Mouse (Mus musculus) C2C12 (cell line): ENCODE measurements at regions not wholly inside any gene's neighbourhood (a gene's known extent, or its start where the extent isn't known, plus 50 kb on each side); places are given as distances from the start of the nearest gene placed in this dataset.
A peak's percentile ranks its signal among the peaks of the same experiment; 100 is the strongest.

ENCODE experiments used
- H3K27me3 ChIP-seq: one replicate; pipeline ENCODE4 v1.6.1; 2011; ENCODE audit not compliant: control insufficient read depth, insufficient read depth, insufficient read length
- H3K36me3 ChIP-seq: one replicate; pipeline ENCODE4 v1.6.1; 2011; ENCODE audit not compliant: control insufficient read depth, insufficient read depth
- H3K4me3 ChIP-seq: one replicate; pipeline ENCODE4 v1.5.1; 2011; ENCODE audit warnings: mild to moderate bottlenecking, control low read depth; ENCODE audit not compliant: poor library complexity, insufficient read depth, severe bottlenecking
- H3K79me2 ChIP-seq: one replicate; pipeline ENCODE4 v1.6.1; 2011; ENCODE audit not compliant: control insufficient read depth, insufficient read depth
- H3K79me3 ChIP-seq: one replicate; pipeline ENCODE4 v1.6.1; 2011; ENCODE audit warnings: low read depth, control low read depth
- H3ac ChIP-seq: one replicate; pipeline ENCODE3; 2011; ENCODE audit warnings: low read depth; ENCODE audit not compliant: control insufficient read depth, insufficient read length
- CEBPB ChIP-seq: IDR thresholded peaks from one replicate; pipeline ENCODE4 v1.6.1; 2011; ENCODE audit warnings: low read depth, mild to moderate bottlenecking, control low read depth, moderate library complexity
- CTCF ChIP-seq: IDR thresholded peaks from one replicate; pipeline ENCODE4 v1.5.1; 2011; ENCODE audit not compliant: control insufficient read depth, insufficient read depth, insufficient read length
- FOSL1 ChIP-seq: IDR thresholded peaks from one replicate; pipeline ENCODE4 v1.8.0; 2011; ENCODE audit warnings: mild to moderate bottlenecking, low read length; ENCODE audit not compliant: poor library complexity, insufficient read depth, severe bottlenecking
- MAX ChIP-seq: IDR thresholded peaks from one replicate; pipeline ENCODE4 v1.6.1; 2011; ENCODE audit warnings: mild to moderate bottlenecking, control low read depth
- MYOD1 ChIP-seq: IDR thresholded peaks from one replicate; pipeline ENCODE4 v1.6.1; 2011; ENCODE audit warnings: low read depth; ENCODE audit not compliant: control insufficient read depth, insufficient read length
- MYOG ChIP-seq: IDR thresholded peaks from one replicate; pipeline ENCODE4 v1.6.1; 2011; ENCODE audit not compliant: control insufficient read depth, insufficient read length; ENCODE audit errors: extremely low read depth
- USF1 ChIP-seq: IDR thresholded peaks from one replicate; pipeline ENCODE4 v1.6.1; 2011; ENCODE audit warnings: low read depth, mild to moderate bottlenecking, control low read depth, moderate library complexity

GRCm38 (mm10) chr16:78211687-78212086 is 89.6 kb upstream of the Cxadr start:
- Histone ChIP-seq H3K27me3 (no peaks in the 10 kb centered on the region), H3K79me2 (no peaks in the 10 kb centered on the region), H3K79me3 (no peaks in the 10 kb centered on the region), H3K36me3 (no peaks in the 10 kb centered on the region), H3K4me3 (no peak overlapping the region), H3ac (no peak overlapping the region)
- TF ChIP-seq FOSL1: no peak
- TF ChIP-seq MYOD1: no peak
- TF ChIP-seq MYOG: no peak
- no peak for TF ChIP-seq CEBPB
- no peak for TF ChIP-seq MAX
- no peak for TF ChIP-seq USF1
- TF ChIP-seq CTCF: no peak

GRCm38 (mm10) chr16:78208321-78208720 is 93.0 kb upstream of the Cxadr start:
- Histone ChIP-seq H3K27me3 (no peaks in the 10 kb centered on the region), H3K36me3 (no peaks in the 10 kb centered on the region), H3K4me3 (no peak overlapping the region), H3ac (no peak overlapping the region), H3K79me3 (no peaks in the 10 kb centered on the region), H3K79me2 (no peaks in the 10 kb centered on the region)
- TF ChIP-seq MAX (no peak), MYOG (no peak), CEBPB (no peak), CTCF (no peak), USF1 (no peak), FOSL1 (no peak), MYOD1 (no peak)

GRCm38 (mm10) chr16:78204332-78204731 is 97.0 kb upstream of the Cxadr start:
- no peak overlapping the region for H3ac ChIP-seq
- TF ChIP-seq USF1 (no peak), MYOD1 (no peak), MAX (no peak), CEBPB (no peak), FOSL1 (no peak), CTCF (no peak), MYOG (no peak)

GRCm38 (mm10) chr16:78200044-78200830 is 101.1 kb upstream of the Cxadr start:
- Histone ChIP-seq H3ac (no peak overlapping the region), H3K79me3 (no peaks in the 10 kb centered on the region), H3K4me3 (no peak overlapping the region), H3K79me2 (no peaks in the 10 kb centered on the region), H3K36me3 (no peaks in the 10 kb centered on the region), H3K27me3 (no peaks in the 10 kb centered on the region)
- TF ChIP-seq MAX: no peak
- peak; percentile 62 for TF ChIP-seq USF1
- TF ChIP-seq FOSL1: no peak

More at GRCm38 (mm10) chr16:78204332-78204731, 97.0 kb upstream of the Cxadr start:
- Histone ChIP-seq H3K36me3 (no peaks in the 10 kb centered on the region), H3K4me3 (no peak overlapping the region), H3K79me2 (no peaks in the 10 kb centered on the region), H3K27me3 (no peaks in the 10 kb centered on the region), H3K79me3 (no peaks in the 10 kb centered on the region)

- H3K79me3 ChIP-seq: no peaks in the 10 kb centered on the region
- no peaks in the 10 kb centered on the region for H3K27me3 ChIP-seq
- H3ac ChIP-seq: no peak overlapping the region
- TF ChIP-seq FOSL1 (no peak), MYOD1 (no peak), MAX (no peak)
- no peaks in the 10 kb centered on the region for H3K36me3 ChIP-seq
- no peak overlapping the region for H3K4me3 ChIP-seq
- no peaks in the 10 kb centered on the region for H3K79me2 ChIP-seq
These were observed 102.0 kb upstream of the Cxadr start for GRCm38 (mm10) chr16:78199252-78199651.

GRCm38 (mm10) chr16:78198642-78199121 is 102.6 kb upstream of the Cxadr start:
- no peaks in the 10 kb centered on the region for H3K27me3 ChIP-seq
- H3ac ChIP-seq: no peak overlapping the region
- no peaks in the 10 kb centered on the region for H3K79me2 ChIP-seq
- no peaks in the 10 kb centered on the region for H3K36me3 ChIP-seq
- no peak for TF ChIP-seq CEBPB
- TF ChIP-seq CTCF: peak; percentile 72
- no peak for TF ChIP-seq USF1
- no peak overlapping the region for H3K4me3 ChIP-seq
- H3K79me3 ChIP-seq: no peaks in the 10 kb centered on the region
